Mouse (Mus musculus): ENCODE measurements around the gene Olfr476. TPM values are rescaled to one million over a fixed set of nuclear protein-coding genes. Genes with fewer than 3 reads are reported as not detected.
"Not testable (repeated sequence)": the region's sequence is repeated elsewhere in the genome, so short reads cannot be mapped to it uniquely, and the experiment has no call there.

Olfr476 gene
- polyA plus RNA-seq (2014; fragmentation: Nextera tagmentation; extraction: Ambion mirVana), result not detected in 2 replicates

- Histone ChIP-seq H3K27ac (ENCODE audit: low read depth, low read length) (no peak within 1 kb of the TSS), H3K4me3 (ENCODE audit: low read depth, low read length) (no peak within 1 kb of the TSS), H3K27me3 (ENCODE audit: control insufficient read depth, insufficient read depth, low read length) (no peaks in the 10 kb centered on the region), H3K4me1 (replicated peaks; ENCODE audit: control insufficient read depth, insufficient read depth, low read length) (no peaks in the 10 kb centered on the region), H3K9ac (ENCODE audit: low read depth, low read length) (no peak within 1 kb of the TSS), H3K9me3 (ENCODE audit: control insufficient read depth, low read length) (no peaks in the 10 kb centered on the region), H3K36me3 (ENCODE audit: control insufficient read depth, insufficient read depth, low read length) (no peaks in the 10 kb centered on the region), H3K4me2 (replicated peaks; ENCODE audit: low read depth, low read length) (no peak within 1 kb of the TSS)
- DNase-seq (ENCODE audit: low spot score), result no peak
- no peak for ATAC-seq (ENCODE audit: low FRiP score)
- 65% methylated on average over 1 of the region's 1 CpGs for WGBS
Measured at GRCm38 (mm10) chr7:107964503-107964902, at the start of gene Olfr476. Olfr476 (plus strand) TSS chr7:107964803.

GRCm38 (mm10) chr7:107930146-107930545, 34.5 kb upstream of the Olfr476 start, which contains the start of gene Olfr473:
Olfr473 (plus strand) TSS chr7:107930446.
- DNase-seq (ENCODE audit: low spot score) (no peak), ATAC-seq (ENCODE audit: low FRiP score) (no peak)
- H3K4me2 ChIP-seq (replicated peaks; ENCODE audit: low read depth, low read length), result no peak within 1 kb of the TSS
- 96% methylated on average over 1 of the region's 1 CpGs for WGBS
- H3K9ac ChIP-seq (ENCODE audit: low read depth, low read length), result no peak within 1 kb of the TSS
- H3K36me3 ChIP-seq (ENCODE audit: control insufficient read depth, insufficient read depth, low read length), result no peaks in the 10 kb centered on the region
- no peaks in the 10 kb centered on the region for H3K9me3 ChIP-seq (ENCODE audit: control insufficient read depth, low read length)
- no peaks in the 10 kb centered on the region for H3K27me3 ChIP-seq (ENCODE audit: control insufficient read depth, insufficient read depth, low read length)
- H3K4me1 ChIP-seq (replicated peaks; ENCODE audit: control insufficient read depth, insufficient read depth, low read length), result no peaks in the 10 kb centered on the region
- no peak within 1 kb of the TSS for H3K4me3 ChIP-seq (ENCODE audit: low read depth, low read length)
- no peak within 1 kb of the TSS for H3K27ac ChIP-seq (ENCODE audit: low read depth, low read length)

GRCm38 (mm10) chr7:107952539-107952938, 12.1 kb upstream of the Olfr476 start:
- not testable (repeated sequence) for H3K4me1 ChIP-seq (replicated peaks; ENCODE audit: control insufficient read depth, insufficient read depth, low read length); H3K9ac ChIP-seq (ENCODE audit: low read depth, low read length); H3K9me3 ChIP-seq (ENCODE audit: control insufficient read depth, low read length); H3K27me3 ChIP-seq (ENCODE audit: control insufficient read depth, insufficient read depth, low read length); H3K36me3 ChIP-seq (ENCODE audit: control insufficient read depth, insufficient read depth, low read length); DNase-seq (ENCODE audit: low spot score); H3K4me2 ChIP-seq (replicated peaks; ENCODE audit: low read depth, low read length); H3K4me3 ChIP-seq (ENCODE audit: low read depth, low read length); H3K27ac ChIP-seq (ENCODE audit: low read depth, low read length); ATAC-seq (ENCODE audit: low FRiP score)
- WGBS, result 97% methylated on average over 12 of the region's 12 CpGs

GRCm38 (mm10) chr7:107954343-107954742, 10.3 kb upstream of the Olfr476 start, which contains the start of gene Olfr474:
Olfr474 (plus strand) TSS chr7:107954643.
- Histone ChIP-seq H3K9ac (ENCODE audit: low read depth, low read length) (no peak within 1 kb of the TSS), H3K4me3 (ENCODE audit: low read depth, low read length) (no peak within 1 kb of the TSS), H3K4me2 (replicated peaks; ENCODE audit: low read depth, low read length) (no peak within 1 kb of the TSS), H3K27me3 (ENCODE audit: control insufficient read depth, insufficient read depth, low read length) (no peaks in the 10 kb centered on the region), H3K4me1 (replicated peaks; ENCODE audit: control insufficient read depth, insufficient read depth, low read length) (no peaks in the 10 kb centered on the region), H3K9me3 (ENCODE audit: control insufficient read depth, low read length) (no peaks in the 10 kb centered on the region), H3K27ac (ENCODE audit: low read depth, low read length) (no peak within 1 kb of the TSS), H3K36me3 (ENCODE audit: control insufficient read depth, insufficient read depth, low read length) (no peaks in the 10 kb centered on the region)
- 95% methylated on average over 1 of the region's 1 CpGs for WGBS
- ATAC-seq (ENCODE audit: low FRiP score), result no peak
- no peak for DNase-seq (ENCODE audit: low spot score)

- H3K36me3 ChIP-seq (ENCODE audit: control insufficient read depth, insufficient read depth, low read length), result no peaks in the 10 kb centered on the region
- no peaks in the 10 kb centered on the region for H3K9me3 ChIP-seq (ENCODE audit: control insufficient read depth, low read length)
- H3K27me3 ChIP-seq (ENCODE audit: control insufficient read depth, insufficient read depth, low read length), result no peaks in the 10 kb centered on the region
- no peaks in the 10 kb centered on the region for H3K4me1 ChIP-seq (replicated peaks; ENCODE audit: control insufficient read depth, insufficient read depth, low read length)
- H3K4me2 ChIP-seq (replicated peaks; ENCODE audit: low read depth, low read length), result no peak within 1 kb of the TSS
- 80% methylated on average over 2 of the region's 2 CpGs for WGBS
- no peak for DNase-seq (ENCODE audit: low spot score)
- H3K9ac ChIP-seq (ENCODE audit: low read depth, low read length), result no peak within 1 kb of the TSS
- H3K27ac ChIP-seq (ENCODE audit: low read depth, low read length), result no peak within 1 kb of the TSS
- H3K4me3 ChIP-seq (ENCODE audit: low read depth, low read length), result no peak within 1 kb of the TSS
- ATAC-seq (ENCODE audit: low FRiP score), result no peak
Measured at GRCm38 (mm10) chr7:107986393-107986792, 21.8 kb downstream of the Olfr476 start, which contains the start of gene Olfr477. Olfr477 (plus strand) TSS chr7:107986693.

- H3K4me1 ChIP-seq (replicated peaks; ENCODE audit: control insufficient read depth, insufficient read depth, low read length); H3K9ac ChIP-seq (ENCODE audit: low read depth, low read length); DNase-seq (ENCODE audit: low spot score); H3K36me3 ChIP-seq (ENCODE audit: control insufficient read depth, insufficient read depth, low read length); H3K27ac ChIP-seq (ENCODE audit: low read depth, low read length); ATAC-seq (ENCODE audit: low FRiP score); H3K27me3 ChIP-seq (ENCODE audit: control insufficient read depth, insufficient read depth, low read length); H3K4me2 ChIP-seq (replicated peaks; ENCODE audit: low read depth, low read length); H3K9me3 ChIP-seq (ENCODE audit: control insufficient read depth, low read length); H3K4me3 ChIP-seq (ENCODE audit: low read depth, low read length): not testable (repeated sequence)
Measured at GRCm38 (mm10) chr7:108014256-108014655, 49.7 kb downstream of the Olfr476 start.

Other genes with a start within 250 kb of the Olfr476 start
- gene Cyb5r2, start 206.8 kb upstream of the Olfr476 start, polyA plus RNA-seq (2014; fragmentation: Nextera tagmentation; extraction: Ambion mirVana), result 0.14 and 0.24 TPM in 2 replicates
- gene Ovch2, start 163.6 kb upstream of the Olfr476 start, polyA plus RNA-seq (2014; fragmentation: Nextera tagmentation; extraction: Ambion mirVana), result not detected in 2 replicates
- not detected in 2 replicates for gene Olfr467, start 152.5 kb upstream of the Olfr476 start, polyA plus RNA-seq (2014; fragmentation: Nextera tagmentation; extraction: Ambion mirVana)
- gene Olfr469, start 139.3 kb upstream of the Olfr476 start, polyA plus RNA-seq (2014; fragmentation: Nextera tagmentation; extraction: Ambion mirVana), result not detected in 2 replicates
- gene Olfr470, start 117.3 kb upstream of the Olfr476 start, polyA plus RNA-seq (2014; fragmentation: Nextera tagmentation; extraction: Ambion mirVana), result not detected in 2 replicates
- not detected in 2 replicates for gene Olfr472, start 66.9 kb upstream of the Olfr476 start, polyA plus RNA-seq (2014; fragmentation: Nextera tagmentation; extraction: Ambion mirVana)
- not detected in 2 replicates for gene Olfr473, start 34.4 kb upstream of the Olfr476 start, polyA plus RNA-seq (2014; fragmentation: Nextera tagmentation; extraction: Ambion mirVana)
- gene Olfr474, start 10.2 kb upstream of the Olfr476 start, polyA plus RNA-seq (2014; fragmentation: Nextera tagmentation; extraction: Ambion mirVana), result not detected in 2 replicates
- not detected in 2 replicates for gene Olfr477, start 21.9 kb downstream of the Olfr476 start, polyA plus RNA-seq (2014; fragmentation: Nextera tagmentation; extraction: Ambion mirVana)
- gene Olfr478, start 69.2 kb downstream of the Olfr476 start, polyA plus RNA-seq (2014; fragmentation: Nextera tagmentation; extraction: Ambion mirVana), result not detected in 2 replicates
- not detected in 2 replicates for gene Olfr479, start 85.9 kb downstream of the Olfr476 start, polyA plus RNA-seq (2014; fragmentation: Nextera tagmentation; extraction: Ambion mirVana)
- gene Olfr480, start 102.5 kb downstream of the Olfr476 start, polyA plus RNA-seq (2014; fragmentation: Nextera tagmentation; extraction: Ambion mirVana), result not detected in 2 replicates
- gene Olfr481, start 115.1 kb downstream of the Olfr476 start, polyA plus RNA-seq (2014; fragmentation: Nextera tagmentation; extraction: Ambion mirVana), result not detected in 2 replicates
- 0.07 TPM in 1 of 2 replicates, not detected in the other for gene Olfr482, start 132.8 kb downstream of the Olfr476 start, polyA plus RNA-seq (2014; fragmentation: Nextera tagmentation; extraction: Ambion mirVana)
- not detected in 2 replicates for gene Olfr483, start 136.0 kb downstream of the Olfr476 start, polyA plus RNA-seq (2014; fragmentation: Nextera tagmentation; extraction: Ambion mirVana)
- gene Olfr484, start 162.6 kb downstream of the Olfr476 start, polyA plus RNA-seq (2014; fragmentation: Nextera tagmentation; extraction: Ambion mirVana), result not detected in 2 replicates
- gene Olfr485, start 195.1 kb downstream of the Olfr476 start, polyA plus RNA-seq (2014; fragmentation: Nextera tagmentation; extraction: Ambion mirVana), result not detected in 2 replicates
- not detected in 2 replicates for gene Olfr486, start 207.9 kb downstream of the Olfr476 start, polyA plus RNA-seq (2014; fragmentation: Nextera tagmentation; extraction: Ambion mirVana)
- not detected in 2 replicates for gene Olfr487, start 249.8 kb downstream of the Olfr476 start, polyA plus RNA-seq (2014; fragmentation: Nextera tagmentation; extraction: Ambion mirVana)